Mouse (Mus musculus): ENCODE measurements around the gene Srsf6.
A peak's percentile ranks its signal among the peaks of the same experiment; 100 is the strongest.

The Srsf6 gene

DNA sequence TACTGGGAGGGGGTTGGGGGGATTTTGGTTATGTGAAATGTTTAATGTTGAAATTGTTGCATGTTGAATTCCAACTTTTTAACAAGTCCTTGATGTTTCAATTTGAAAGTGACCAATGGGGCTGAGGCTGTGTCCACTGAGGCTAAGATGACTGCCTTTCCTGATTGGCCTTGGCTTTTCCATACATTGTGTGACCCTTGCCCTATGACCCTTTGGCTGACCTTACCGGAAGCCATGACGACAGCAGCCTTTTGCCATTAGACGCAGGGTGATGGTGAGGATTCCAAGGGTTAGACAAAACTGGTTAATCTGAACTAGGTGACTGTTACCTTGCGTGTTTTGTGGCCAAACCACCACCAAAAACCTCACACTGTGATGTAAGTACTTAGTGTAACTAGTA, 1.4 kb downstream of the Srsf6 start:
- no peak for DNase-seq (ENCODE audit: low spot score in 2 of 2)

GRCm38 (mm10) chr2:162934421-162934820, 3.1 kb downstream of the Srsf6 start:
- DNase-seq (ENCODE audit: low spot score in 2 of 2), result no peak

- DNase-seq (ENCODE audit: low spot score in 2 of 2), result no peak
Measured at GRCm38 (mm10) chr2:162935700-162936099, 4.4 kb downstream of the Srsf6 start.

DNA sequence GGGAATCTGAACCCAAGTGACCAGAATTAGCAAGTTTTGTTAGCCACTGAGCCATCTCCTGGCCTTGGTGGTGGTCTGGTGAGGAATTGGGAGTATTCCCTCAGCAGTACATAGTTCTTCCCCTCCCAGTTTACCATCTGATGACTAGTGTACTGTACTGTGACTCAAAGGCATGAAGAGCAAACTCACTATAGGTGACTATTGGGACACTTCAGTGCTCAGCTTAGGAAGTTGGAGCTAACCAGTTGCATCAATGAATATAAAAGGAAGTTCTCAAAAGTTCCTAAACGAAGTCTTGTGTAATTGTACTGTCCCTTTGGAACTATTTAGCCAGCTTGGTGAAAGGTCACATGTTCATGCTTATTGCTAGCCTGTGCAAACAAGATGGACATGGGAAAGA, 8.2 kb downstream of the Srsf6 start:
- no peak for DNase-seq (ENCODE audit: low spot score in 2 of 2)

DNA sequence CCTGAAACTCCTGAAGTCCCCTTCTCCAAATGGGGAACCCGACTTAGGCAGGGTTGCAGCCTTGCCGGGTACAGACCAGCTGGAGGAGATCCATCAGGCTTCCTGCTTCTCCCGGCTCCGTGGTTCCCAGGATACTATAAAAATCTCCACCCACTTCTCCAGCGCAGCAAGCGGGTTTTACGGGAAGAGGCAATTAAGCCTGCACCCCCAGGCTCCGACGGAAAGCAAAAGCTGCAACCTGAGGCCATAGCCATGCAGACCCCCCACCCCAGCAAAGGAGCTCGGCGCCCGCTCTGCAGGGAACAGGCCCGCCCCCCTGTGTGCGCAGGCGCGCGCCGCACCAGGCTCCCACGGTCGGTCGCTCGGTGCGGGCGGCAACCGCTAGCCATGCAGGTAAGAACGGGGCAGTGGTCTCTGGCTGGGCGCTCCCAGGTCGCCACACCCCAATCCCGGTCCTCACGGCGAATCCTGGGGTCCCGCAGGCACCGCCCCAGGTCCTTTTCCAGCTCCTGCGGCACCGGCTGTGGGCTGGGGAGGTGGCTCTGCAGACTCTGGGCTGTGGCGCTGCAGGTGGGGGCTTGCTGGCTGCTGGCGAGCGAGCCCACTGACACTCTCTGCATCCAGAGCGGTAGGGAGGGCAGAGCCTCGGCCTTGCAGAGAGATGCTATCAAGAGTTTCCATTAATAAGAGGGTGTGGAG, 12.0 kb downstream of the Srsf6 start, which contains the start of gene L3mbtl1:
Gene L3mbtl1, plus strand, starts transcription at position 325 of the 699 bp plus-strand sequence.
- peak; percentile 38 to 63 for DNase-seq (ENCODE audit: low spot score in 2 of 2)

DNA sequence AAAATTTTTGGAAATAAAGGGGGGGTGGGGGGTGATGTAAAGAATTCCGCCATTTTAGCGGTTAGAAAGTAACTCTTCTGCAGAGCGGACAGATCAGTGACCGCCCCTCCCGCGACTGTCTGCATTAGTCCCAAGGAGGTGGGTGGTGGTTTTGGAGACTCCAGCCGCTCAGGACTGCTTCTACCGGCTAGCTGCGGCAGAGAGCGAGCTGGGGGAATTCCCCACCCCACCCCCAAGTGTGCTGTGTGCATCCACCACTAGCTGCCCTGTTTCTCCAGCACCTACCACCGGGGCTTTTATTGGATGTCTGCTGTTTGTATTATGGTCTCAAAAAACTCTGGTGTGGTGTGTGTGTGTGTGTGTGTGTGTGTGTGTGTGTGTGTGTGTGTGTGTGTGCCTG, 12.6 kb downstream of the Srsf6 start:
- no peak for DNase-seq (ENCODE audit: low spot score in 2 of 2)

DNA sequence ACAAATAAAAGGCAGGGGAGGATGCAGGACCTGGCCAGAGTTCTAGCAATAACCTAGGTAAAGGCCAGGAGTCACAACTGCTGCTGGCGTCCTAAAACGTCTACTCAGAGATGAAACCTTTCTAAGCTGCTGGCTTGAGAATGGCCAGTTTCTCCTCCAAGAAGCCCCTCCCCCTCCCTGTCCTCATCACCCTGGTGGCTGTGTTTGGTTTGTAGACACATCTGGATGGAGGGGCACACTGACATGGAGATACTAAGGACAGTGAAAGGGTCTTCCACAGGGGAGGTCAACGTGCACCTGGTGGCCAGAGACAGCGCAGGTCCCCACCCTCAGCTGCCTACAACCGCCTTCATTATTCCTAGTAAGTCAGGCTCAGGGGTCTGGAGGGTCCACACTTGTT, 15.6 kb downstream of the Srsf6 start:
- DNase-seq (ENCODE audit: low spot score in 2 of 2), result no peak

DNA sequence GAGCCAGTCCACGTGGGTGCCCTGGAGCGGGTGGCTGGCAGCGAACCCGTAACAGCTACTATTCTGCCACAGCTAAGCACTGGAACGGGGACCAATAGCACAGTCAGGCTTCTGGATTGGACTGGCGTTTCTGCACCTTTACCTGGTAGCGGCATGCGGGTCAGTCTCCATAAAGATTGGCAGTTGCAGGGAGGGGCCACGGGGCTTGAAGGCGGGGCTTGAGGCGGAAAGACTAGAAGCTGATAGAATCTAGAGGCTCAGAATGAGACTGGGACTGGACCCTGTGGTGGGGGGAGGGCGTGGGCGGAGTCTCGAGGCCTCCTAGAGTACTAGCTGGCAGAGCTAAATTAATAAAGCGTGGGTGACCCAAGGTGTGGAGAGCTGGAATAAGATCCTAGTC, 16.4 kb downstream of the Srsf6 start:
- DNase-seq (ENCODE audit: low spot score in 2 of 2), result peak in 1 of 2 experiments; percentile 61

- no peak for DNase-seq (ENCODE audit: low spot score in 2 of 2)
Measured at GRCm38 (mm10) chr2:162948221-162948620, 16.9 kb downstream of the Srsf6 start.

- no peak for DNase-seq (ENCODE audit: low spot score in 2 of 2)
Measured at GRCm38 (mm10) chr2:162950776-162951175, 19.4 kb downstream of the Srsf6 start.

DNA sequence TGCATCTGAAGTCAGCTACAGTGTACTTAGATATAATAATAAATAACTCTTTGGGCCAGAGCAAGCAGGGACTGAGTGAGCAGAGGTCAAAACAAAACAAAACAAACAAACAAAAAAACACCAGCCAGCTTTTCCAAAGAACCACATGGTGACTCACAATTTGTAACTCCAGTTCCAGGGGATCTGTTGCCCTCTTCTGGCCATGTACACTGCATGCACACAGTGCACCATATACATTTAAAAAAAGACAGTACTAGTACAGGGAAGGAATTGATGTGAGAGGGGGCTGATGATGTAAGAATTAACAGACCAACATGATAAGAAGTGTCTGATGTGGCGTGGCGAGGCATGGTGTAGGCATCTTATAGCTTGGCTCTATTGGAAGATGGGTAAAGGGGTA, 25.5 kb downstream of the Srsf6 start:
- no peak for DNase-seq (ENCODE audit: low spot score in 2 of 2)

- no peak for DNase-seq (ENCODE audit: low spot score in 2 of 2)
Measured at GRCm38 (mm10) chr2:162961321-162961720, 30.0 kb downstream of the Srsf6 start.

DNA sequence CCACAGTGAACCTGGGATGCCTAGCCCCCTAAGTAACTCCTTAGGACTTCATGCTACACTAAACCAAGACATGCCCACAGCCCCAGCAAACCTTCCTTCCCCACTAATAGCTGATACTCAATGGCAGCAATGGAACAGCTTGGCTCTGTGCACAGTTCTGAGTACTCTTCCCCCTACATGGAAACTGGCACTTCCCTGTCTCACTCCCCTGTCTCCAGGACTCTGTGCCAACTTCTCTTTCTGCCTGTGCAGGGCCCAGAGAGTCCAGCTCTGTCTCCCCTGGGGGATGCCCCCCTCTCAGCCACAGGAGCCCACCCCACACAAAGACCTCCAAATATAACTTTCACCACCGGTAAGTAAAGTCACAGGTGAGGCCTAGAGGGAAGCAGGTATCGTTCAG, 35.4 kb downstream of the Srsf6 start:
- no peak for DNase-seq (ENCODE audit: low spot score in 2 of 2)

- DNase-seq (ENCODE audit: low spot score in 2 of 2), result no peak
Measured at GRCm38 (mm10) chr2:162968357-162968756, 37.0 kb downstream of the Srsf6 start.

DNA sequence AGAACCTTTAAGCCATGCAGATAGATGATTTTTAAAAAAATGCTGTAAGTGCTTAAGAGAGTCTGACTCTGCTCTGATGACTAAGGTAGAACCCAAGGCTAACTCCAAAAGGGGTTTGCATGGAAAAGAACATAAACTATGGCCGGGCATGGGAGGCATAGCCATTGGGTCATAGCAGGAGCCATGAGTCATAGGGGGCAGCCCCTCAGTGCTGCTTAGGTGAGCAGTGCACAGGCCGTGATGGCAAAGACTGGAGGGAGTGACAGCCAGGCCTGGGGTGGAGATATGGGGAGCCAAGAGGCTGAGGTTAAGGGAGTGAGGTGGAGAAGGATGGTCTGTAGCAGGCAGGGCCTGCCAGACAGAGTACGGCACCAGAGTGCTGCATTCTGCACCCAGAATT, 37.8 kb downstream of the Srsf6 start:
- DNase-seq (ENCODE audit: low spot score in 2 of 2), result no peak

- DNase-seq (ENCODE audit: low spot score in 2 of 2), result no peak
Measured at GRCm38 (mm10) chr2:162970896-162971295, 39.6 kb downstream of the Srsf6 start.

DNA sequence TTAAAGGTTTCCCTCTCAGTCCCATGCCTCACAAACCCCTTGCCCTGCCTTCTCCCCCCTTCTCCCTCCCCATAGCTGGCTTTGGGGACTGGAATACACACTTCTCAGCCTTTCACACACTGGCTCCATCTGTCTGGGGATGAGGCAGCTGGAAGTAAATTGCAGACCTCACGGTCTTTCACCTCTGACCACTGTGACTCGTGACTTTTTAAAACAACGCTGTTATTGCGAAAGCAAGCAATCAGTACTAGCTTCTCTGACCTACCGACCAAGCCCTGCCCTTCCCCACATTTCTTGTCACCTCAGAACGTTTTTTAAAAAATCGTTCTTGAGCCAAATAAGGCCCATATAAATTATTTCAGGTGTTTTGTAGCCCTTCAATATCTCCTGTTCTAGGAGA, 41.4 kb downstream of the Srsf6 start:
- no peak for DNase-seq (ENCODE audit: low spot score in 2 of 2)

DNA sequence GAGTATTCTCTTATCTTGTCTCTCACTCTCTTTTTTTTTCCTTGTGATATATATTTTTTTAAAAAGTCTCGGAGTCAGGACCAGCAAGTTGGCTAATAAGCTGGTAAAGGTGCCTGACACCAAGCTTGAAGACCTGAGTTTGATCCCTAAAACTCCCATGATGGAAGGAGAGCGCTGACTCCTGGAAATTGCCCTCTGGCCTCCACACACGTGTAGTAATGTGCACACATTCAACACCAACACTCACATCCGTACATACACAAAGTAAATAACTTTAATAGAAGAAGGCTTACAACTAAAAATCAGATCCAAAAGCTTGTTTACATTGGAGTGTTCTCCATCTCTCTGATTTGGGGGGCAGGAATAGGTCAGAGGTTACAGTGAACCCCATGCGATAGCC, 41.9 kb downstream of the Srsf6 start:
- DNase-seq (ENCODE audit: low spot score in 2 of 2), result no peak

DNA sequence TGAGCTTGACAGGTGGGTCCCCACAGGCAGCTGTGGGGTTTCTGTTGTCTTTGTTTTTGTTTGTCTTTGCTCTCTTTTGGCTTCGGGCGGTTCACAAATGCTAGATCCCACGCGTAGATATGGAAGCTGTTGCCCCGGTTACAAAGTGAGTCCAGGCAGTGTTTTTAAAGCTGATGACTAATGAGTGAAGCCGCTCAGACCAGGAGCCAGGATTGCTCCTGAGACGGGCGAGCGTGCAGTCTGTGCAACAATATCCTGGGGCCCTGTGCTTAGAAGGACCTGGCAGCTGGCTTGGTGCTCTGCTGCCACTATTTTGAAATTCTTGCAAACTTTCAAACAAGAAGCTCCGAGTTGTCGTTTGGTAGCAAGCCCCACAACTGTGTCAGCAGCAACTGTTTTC, 42.3 kb downstream of the Srsf6 start:
- no peak for DNase-seq (ENCODE audit: low spot score in 2 of 2)

DNA sequence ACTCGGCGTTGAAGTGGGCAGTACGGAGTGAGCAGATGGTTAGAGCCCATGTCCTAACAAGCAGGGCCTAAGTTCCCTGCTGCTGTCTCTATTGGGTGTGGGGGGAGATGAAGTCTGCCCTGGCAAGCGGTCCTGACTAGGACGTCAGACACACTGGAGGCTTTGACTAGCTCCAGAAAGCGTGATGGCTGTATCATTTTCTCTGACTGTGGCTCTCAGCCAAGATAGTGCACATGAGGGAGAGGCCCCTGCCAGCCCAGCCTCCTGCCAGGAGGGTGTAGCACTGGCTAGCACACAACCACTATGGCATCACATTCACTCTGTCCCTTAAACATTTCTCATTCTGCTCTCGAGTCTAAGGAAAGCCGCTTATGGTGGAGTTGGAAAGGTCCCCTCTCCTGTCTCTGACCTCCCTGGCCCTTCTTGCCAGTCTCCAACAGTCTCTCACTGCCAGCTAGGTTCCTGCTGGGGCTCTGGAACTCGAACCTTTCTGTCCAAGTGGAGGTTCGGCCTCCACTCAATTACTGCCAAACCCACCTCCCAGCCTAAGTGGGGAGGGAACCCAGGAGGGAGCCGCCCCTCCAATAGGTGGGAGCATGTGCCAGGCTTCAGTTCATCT, 43.9 kb downstream of the Srsf6 start:
- DNase-seq (ENCODE audit: low spot score in 2 of 2), result peak in 1 of 2 experiments; percentile 13

GRCm38 (mm10) chr2:162976001-162976400, 44.7 kb downstream of the Srsf6 start:
- DNase-seq (ENCODE audit: low spot score in 2 of 2), result no peak

GRCm38 (mm10) chr2:162984381-162984780, 53.1 kb downstream of the Srsf6 start:
- DNase-seq (ENCODE audit: low spot score in 2 of 2), result no peak

- DNase-seq (ENCODE audit: low spot score in 2 of 2), result no peak
Measured at GRCm38 (mm10) chr2:162985923-162986322, 54.6 kb downstream of the Srsf6 start.
